Mouse (Mus musculus): ENCODE data around the gene Tsc22d2.
"Not testable (repeated sequence)": the region's sequence is repeated elsewhere in the genome, so short reads cannot be mapped to it uniquely, and the experiment has no call there.

The Tsc22d2 gene

DNA sequence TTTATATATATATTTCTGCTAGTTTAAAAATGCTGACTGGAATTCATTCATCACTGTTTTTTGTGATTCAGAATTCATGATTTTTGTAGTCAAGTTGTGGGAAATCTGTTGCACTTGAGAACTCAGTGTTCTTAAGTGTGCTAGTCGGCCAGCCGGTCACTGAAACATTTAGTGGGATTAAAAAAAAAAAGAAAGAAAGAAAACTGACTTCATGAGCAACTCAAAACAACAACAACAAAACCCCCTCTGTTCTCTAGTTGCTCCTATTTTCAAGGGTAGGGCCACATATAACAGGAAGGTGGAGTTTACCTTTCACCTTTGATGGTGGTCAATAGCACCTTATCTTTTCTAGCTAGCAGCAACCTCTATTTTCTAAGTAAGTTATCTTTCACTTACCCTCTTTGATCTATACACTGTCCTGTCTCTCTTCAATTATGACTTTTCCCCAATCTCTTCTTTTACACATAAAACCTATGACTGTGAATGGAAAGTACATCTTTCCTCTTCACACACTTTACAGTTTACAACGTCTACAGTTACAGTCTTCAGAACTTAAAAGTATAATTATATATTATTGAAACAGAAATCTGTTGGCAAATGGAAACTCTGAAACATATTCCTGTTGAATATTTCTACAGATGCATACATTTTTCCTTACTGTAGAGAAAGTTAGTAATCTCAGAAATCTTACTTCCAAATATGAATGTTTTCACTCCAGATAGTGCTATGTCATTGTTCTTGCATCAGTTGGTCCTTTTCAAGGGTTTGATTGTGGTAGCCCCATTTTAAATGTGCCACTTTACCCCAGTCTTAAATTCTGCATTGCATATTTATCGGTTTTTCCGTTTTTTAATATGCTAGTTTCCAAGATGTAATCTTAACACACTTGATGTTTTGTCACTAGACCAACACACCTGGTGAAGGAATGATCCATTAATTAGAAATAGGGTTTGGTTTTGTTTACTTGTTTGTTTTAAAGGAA, 4.5 kb downstream of the Tsc22d2 start:
- in situ Hi-C loops (cut with MboI; ENCODE audit: low pct_unique_long_range_greater_than_20kb in 1 of 2, low sequenced_read_pairs in 2 of 2, unreplicated experiment in 1 of 2), result no loop called here

- in situ Hi-C loops (cut with MboI; ENCODE audit: low pct_unique_long_range_greater_than_20kb in 1 of 2, low sequenced_read_pairs in 2 of 2, unreplicated experiment in 1 of 2), result no loop called here
Observed at GRCm38 (mm10) chr3:58428861-58429260, 14.3 kb downstream of the Tsc22d2 start.

GRCm38 (mm10) chr3:58434414-58434813, 19.9 kb downstream of the Tsc22d2 start:
- in situ Hi-C loops (cut with MboI; ENCODE audit: low pct_unique_long_range_greater_than_20kb in 1 of 2, low sequenced_read_pairs in 2 of 2, unreplicated experiment in 1 of 2), result no loop called here

GRCm38 (mm10) chr3:58448230-58448629, 33.7 kb downstream of the Tsc22d2 start:
- in situ Hi-C loops (cut with MboI; ENCODE audit: low pct_unique_long_range_greater_than_20kb in 1 of 2, low sequenced_read_pairs in 2 of 2, unreplicated experiment in 1 of 2), result no loop called here

DNA sequence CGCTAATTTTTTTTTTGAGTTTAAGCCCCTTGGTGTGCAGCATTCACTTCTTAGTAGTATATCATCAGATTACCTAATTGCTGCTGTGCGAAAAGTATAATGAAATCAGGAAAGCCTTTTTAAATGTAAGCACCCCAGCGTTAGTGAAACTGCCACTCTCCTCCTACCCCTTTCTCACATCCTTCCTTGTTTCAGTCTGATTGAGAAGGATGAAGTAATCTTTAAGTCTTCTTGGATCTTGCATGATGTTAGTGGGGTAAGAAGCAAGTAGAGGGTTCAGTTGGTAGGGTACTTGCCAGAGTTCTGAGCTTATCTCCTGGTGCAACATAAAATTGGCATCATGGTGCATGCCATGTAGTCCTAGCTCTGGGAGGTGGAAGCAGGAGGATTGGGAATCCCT, 35.0 kb downstream of the Tsc22d2 start:
- in situ Hi-C loops (cut with MboI; ENCODE audit: low pct_unique_long_range_greater_than_20kb in 1 of 2, low sequenced_read_pairs in 2 of 2, unreplicated experiment in 1 of 2), result no loop called here

GRCm38 (mm10) chr3:58454414-58455205, 40.1 kb downstream of the Tsc22d2 start:
- in situ Hi-C loops (cut with MboI; ENCODE audit: low pct_unique_long_range_greater_than_20kb in 1 of 2, low sequenced_read_pairs in 2 of 2, unreplicated experiment in 1 of 2), result no loop called here

DNA sequence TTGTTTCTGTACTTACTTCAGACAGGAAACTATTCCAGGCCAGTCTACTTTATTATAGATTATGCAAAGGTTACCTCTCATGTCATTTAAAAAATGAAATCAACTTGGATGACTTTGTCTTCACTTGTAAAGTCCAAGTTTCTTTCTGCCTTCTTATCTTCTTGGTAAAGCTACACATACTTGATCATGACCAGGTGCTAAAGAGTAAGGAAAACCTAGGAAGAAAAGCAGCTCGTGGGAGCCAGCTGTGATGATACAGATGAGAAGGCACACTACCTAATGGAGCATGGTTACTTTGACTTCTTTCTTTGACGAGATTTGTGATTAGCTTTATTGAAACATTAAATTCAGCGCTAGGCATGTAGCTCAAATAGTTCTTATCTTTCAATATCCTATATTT, 40.7 kb downstream of the Tsc22d2 start:
- in situ Hi-C loops (cut with MboI; ENCODE audit: low pct_unique_long_range_greater_than_20kb in 1 of 2, low sequenced_read_pairs in 2 of 2, unreplicated experiment in 1 of 2), result no loop called here

GRCm38 (mm10) chr3:58469655-58470437, 55.3 kb downstream of the Tsc22d2 start:
- in situ Hi-C loops (cut with MboI; ENCODE audit: low pct_unique_long_range_greater_than_20kb in 1 of 2, low sequenced_read_pairs in 2 of 2, unreplicated experiment in 1 of 2), result no loop called here

DNA sequence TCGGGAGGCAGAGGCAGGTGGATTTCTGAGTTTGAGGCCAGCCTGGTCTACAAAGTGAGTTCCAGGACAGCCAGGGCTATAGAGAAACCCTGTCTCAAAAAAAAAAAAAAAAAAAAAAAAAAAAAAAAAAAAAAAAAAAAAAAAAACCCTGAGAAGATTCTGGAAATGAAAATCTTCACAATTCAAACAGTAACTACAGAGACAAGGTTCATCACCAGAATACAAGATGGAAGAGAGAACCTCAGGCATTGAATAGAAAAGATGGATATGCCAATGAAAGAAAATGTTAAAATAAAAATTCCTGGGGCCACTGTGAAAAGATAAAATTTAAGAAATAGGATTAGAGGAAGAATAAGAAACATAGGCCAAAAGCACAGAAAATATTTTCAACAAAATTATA, 60.8 kb downstream of the Tsc22d2 start:
- in situ Hi-C loops (cut with MboI; ENCODE audit: low pct_unique_long_range_greater_than_20kb in 1 of 2, low sequenced_read_pairs in 2 of 2, unreplicated experiment in 1 of 2), result not testable (repeated sequence)

DNA sequence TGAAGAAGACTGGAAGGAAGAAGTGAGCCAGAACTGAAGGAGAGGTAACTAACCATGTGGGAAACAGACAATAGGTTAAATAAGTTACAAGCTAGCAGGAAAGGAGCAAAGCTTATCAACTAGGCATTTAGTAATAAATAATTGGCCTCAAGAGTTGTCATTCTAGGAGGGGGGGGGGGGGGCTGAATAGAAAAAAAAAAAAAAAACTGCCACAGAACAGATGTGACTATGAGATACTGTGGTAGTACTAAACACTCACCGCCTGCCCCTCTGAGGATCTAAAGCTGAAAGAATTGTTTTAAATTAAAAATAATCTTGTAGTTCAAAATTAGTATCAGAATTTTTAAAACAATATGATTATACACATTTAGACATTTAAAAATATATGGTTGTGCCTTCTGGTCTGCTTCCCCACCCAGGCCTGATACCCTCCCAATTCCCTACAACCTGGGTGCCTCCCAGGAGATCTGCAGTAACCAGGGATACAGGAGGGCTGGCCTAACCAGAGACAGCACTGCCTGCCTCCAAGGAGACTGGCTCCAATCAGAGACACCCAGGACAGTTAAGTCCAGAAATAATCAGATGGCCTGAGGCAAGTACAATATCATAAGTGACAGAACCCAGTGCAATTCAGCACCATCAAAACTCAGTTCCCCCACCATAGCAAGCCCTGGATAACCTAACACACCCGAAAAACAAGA, 64.4 kb downstream of the Tsc22d2 start:
- in situ Hi-C loops (cut with MboI; ENCODE audit: low pct_unique_long_range_greater_than_20kb in 1 of 2, low sequenced_read_pairs in 2 of 2, unreplicated experiment in 1 of 2), result no loop called here

GRCm38 (mm10) chr3:58485883-58486282, 71.4 kb downstream of the Tsc22d2 start:
- in situ Hi-C loops (cut with MboI; ENCODE audit: low pct_unique_long_range_greater_than_20kb in 1 of 2, low sequenced_read_pairs in 2 of 2, unreplicated experiment in 1 of 2), result no loop called here

GRCm38 (mm10) chr3:58487121-58487520, 72.6 kb downstream of the Tsc22d2 start:
- in situ Hi-C loops (cut with MboI; ENCODE audit: low pct_unique_long_range_greater_than_20kb in 1 of 2, low sequenced_read_pairs in 2 of 2, unreplicated experiment in 1 of 2), result no loop called here

GRCm38 (mm10) chr3:58487999-58488775, 73.7 kb downstream of the Tsc22d2 start:
- in situ Hi-C loops (cut with MboI; ENCODE audit: low pct_unique_long_range_greater_than_20kb in 1 of 2, low sequenced_read_pairs in 2 of 2, unreplicated experiment in 1 of 2), result no loop called here

- in situ Hi-C loops (cut with MboI; ENCODE audit: low pct_unique_long_range_greater_than_20kb in 1 of 2, low sequenced_read_pairs in 2 of 2, unreplicated experiment in 1 of 2), result loop anchor here in 1 of 2 experiments (10.0 kb wide), 2 partner anchors 224 to 326 kb away; no protein-coding TSS in a partner anchor
Observed at GRCm38 (mm10) chr3:58490787-58491186, 76.3 kb downstream of the Tsc22d2 start.

DNA sequence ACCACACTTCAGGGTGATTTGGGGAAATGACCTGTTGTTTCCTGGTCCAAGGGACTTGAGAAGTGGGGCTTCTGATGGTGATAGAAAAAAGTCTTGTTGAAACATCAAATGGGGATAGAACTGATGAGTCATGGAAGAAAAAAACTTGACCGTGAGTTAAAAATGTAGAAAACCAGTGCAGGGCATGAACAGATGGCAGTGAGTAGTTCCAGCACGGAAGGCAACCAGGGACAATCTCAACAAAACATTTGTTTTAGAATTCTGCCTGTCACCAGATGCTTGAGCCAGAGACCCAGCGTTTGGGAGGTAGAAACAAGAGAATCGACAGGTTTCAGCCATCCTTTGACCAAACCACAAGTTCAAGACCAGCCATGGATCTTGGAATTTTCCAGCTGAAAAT, 79.1 kb downstream of the Tsc22d2 start:
- in situ Hi-C loops (cut with MboI; ENCODE audit: low pct_unique_long_range_greater_than_20kb in 1 of 2, low sequenced_read_pairs in 2 of 2, unreplicated experiment in 1 of 2), result loop anchor here in 1 of 2 experiments (10.0 kb wide), 2 partner anchors 221 to 329 kb away; no protein-coding TSS in a partner anchor

GRCm38 (mm10) chr3:58501961-58502360, 87.4 kb downstream of the Tsc22d2 start:
- in situ Hi-C loops (cut with MboI; ENCODE audit: low pct_unique_long_range_greater_than_20kb in 1 of 2, low sequenced_read_pairs in 2 of 2, unreplicated experiment in 1 of 2), result loop anchor here in 1 of 2 experiments (25.0 kb wide), 1 partner anchor 285 kb away; no protein-coding TSS in a partner anchor

GRCm38 (mm10) chr3:58503720-58504333, 89.3 kb downstream of the Tsc22d2 start:
- in situ Hi-C loops (cut with MboI; ENCODE audit: low pct_unique_long_range_greater_than_20kb in 1 of 2, low sequenced_read_pairs in 2 of 2, unreplicated experiment in 1 of 2), result loop anchor here in 1 of 2 experiments (25.0 kb wide), 1 partner anchor 283 kb away; no protein-coding TSS in a partner anchor

Data from mouse embryonic stem cell (cell line).